Mouse (Mus musculus): ENCODE results near the gene Plgrkt.

Plgrkt gene

DNA sequence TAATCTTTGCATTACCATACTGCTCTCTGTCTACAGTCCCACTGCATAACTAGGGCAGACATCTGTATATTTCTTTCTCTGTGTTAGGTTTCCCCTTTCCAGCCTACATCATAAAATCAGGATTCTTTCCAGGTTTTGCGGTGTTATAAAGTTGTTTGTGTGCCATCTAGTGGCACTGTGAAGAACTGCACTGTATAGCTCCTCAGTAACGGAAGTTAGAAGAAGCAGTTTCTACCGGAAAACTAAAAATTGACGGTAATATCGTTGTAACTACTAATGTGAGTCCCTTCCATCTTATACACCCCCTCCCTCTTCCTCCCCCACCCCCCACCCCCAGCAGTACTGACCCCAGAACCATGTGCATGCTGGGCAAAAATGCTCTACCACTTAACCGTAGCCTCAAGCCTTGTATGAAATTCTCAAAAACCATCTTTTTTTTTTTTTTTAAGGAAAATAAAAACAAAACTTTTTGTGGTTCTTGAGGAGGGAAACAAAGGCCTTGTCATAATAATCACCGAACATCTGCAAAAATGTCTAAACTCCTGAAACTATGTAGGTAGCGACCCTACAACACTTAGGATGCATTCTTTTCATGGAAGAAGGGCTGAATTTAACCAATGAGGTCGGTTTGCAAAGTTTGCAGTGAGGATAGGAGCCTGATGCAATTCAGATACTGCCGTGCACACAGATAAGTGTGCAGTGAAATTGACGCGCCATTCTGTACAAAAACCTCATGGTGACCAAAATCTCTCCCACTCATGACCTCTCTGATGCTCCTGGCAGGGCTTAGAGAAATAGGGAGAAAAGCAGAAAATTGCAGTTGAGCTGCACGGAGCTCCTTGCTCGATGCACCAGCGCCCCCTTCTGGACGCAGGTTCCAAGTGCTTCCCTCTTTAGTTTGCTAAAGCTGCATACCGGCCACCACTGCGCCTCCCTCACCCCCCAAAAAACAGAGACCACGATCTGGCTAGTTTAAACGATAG lies 12.0 kb downstream of the Plgrkt start:
- DNase-seq (ENCODE audit: low spot score in 2 of 2): peak; percentile 77 to 84

GRCm38 (mm10) chr19:29350991-29351390 lies 16.2 kb downstream of the Plgrkt start:
- no peak for DNase-seq (ENCODE audit: low spot score in 2 of 2)

GRCm38 (mm10) chr19:29345636-29346035 lies 21.6 kb downstream of the Plgrkt start:
- no peak for DNase-seq (ENCODE audit: low spot score in 2 of 2)

DNA sequence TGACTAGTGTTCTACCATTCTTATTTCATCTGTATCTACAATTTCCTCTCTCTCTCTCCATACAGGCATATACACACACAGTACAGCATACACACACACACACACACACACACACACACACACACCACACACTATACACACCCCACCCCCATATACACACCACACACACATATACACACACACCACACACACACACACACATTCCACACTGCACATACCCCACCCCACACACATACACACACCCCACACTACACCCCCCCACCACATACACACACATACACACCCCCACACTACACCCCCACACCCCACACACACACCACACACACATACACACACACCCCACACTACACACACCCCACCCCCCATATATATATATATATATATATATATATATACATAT lies 22.3 kb downstream of the Plgrkt start:
- no peak for DNase-seq (ENCODE audit: low spot score in 2 of 2)

GRCm38 (mm10) chr19:29342281-29342680 lies 24.9 kb downstream of the Plgrkt start:
- no peak for DNase-seq (ENCODE audit: low spot score in 2 of 2)

DNA sequence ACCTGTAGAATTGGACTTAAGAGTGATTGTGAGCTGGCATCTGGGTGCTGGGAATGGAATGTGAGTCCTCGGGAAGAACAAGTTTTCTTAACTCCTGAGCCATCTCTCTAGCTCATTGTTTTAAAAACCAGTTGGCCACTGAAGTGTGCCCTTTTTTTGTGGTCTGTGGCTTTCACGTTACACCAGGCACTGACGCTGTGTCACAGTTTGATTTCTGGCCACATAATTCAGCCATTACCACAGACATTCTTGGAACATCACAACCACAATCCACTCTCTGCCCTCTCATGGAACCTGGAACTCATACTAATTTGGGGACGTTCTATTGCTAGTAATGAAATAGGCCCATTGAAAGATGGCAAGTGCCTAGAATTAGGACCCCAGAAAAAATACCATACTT lies 26.2 kb downstream of the Plgrkt start:
- no peak for DNase-seq (ENCODE audit: low spot score in 2 of 2)

DNA sequence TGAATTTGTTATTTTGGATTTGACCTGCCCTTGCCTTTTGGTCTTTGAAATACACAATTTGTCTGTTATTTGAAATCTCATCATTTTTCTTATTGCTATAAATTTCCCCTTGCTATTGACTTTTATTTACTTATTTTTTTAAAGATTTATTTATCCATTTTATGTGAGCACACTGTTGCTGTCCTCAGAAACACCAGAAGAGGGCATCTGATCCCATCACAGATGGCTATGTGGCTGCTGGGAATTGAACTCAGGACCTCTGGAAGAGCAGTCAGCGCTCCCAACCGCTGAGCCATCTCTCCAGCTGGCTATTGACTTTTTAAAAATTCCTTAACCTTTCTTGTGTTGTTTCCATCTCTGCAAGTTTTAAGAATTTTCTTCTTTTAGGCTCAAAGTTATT lies 30.6 kb downstream of the Plgrkt start:
- no peak for DNase-seq (ENCODE audit: low spot score in 2 of 2)

- no peak for DNase-seq (ENCODE audit: low spot score in 2 of 2)
Observed at GRCm38 (mm10) chr19:29334068-29334745, 33.0 kb downstream of the Plgrkt start, which contains the start of gene Rln1. Gene Rln1 (minus strand): TSS chr19:29334670.

DNA sequence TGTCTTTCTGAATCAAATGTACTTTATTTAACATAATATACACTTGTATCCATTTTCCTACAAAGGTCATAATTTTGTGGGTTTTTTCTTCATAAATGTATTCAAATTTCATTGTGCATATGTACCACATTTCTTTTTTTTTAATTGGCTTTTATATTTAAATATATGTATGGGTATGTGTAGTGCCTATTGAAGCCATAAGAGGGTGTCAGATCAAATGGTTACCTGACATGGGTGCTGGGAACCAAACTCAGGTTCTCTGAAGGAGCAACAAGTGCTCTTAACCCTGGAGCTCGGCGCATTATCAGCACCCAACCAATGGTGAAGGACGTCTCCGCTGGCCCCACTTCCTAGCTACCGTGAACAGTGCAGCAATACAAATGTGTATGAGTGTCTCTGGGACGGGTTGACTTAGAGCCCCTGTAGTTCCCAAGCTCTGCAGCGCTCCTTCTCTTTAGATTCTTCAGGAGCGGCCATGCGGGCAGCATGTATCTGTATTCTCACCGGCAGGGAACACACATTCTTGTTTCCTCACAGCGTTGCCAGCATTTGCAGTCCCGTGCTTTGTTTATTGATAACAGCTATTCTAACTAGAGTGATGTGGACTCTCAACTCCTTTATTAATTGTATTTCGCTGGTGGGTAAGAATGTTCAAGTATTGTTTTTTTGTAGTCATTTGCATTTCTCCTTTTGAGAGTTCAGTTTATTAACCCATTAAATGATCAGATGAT lies 40.2 kb downstream of the Plgrkt start:
- DNase-seq (ENCODE audit: low spot score in 2 of 2): no peak

DNA sequence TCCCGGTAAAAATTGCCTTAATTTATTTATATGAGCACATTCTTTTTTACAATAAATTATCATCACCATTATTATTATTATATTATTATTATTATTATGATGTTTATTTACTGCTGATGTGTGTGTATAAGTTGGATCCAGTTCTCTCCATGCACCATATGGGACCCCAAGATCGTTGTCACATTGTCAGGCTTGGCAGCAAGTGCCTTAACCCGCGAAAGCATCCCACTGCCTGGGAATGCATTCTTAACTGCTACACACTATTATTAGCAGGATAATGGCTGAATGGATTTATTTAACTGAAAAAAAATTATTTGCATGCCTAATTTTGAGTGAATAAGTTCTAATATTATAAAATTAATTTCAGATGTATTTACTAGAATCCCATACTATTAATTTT lies 40.8 kb downstream of the Plgrkt start:
- no peak for DNase-seq (ENCODE audit: low spot score in 2 of 2)

- DNase-seq (ENCODE audit: low spot score in 2 of 2): no peak
Observed at GRCm38 (mm10) chr19:29325852-29326180, 41.4 kb downstream of the Plgrkt start.

- no peak for DNase-seq (ENCODE audit: low spot score in 2 of 2)
Observed at GRCm38 (mm10) chr19:29325053-29325851, 41.9 kb downstream of the Plgrkt start, which contains the start of gene Insl6. Gene Insl6 (minus strand): TSS chr19:29325356.

DNA sequence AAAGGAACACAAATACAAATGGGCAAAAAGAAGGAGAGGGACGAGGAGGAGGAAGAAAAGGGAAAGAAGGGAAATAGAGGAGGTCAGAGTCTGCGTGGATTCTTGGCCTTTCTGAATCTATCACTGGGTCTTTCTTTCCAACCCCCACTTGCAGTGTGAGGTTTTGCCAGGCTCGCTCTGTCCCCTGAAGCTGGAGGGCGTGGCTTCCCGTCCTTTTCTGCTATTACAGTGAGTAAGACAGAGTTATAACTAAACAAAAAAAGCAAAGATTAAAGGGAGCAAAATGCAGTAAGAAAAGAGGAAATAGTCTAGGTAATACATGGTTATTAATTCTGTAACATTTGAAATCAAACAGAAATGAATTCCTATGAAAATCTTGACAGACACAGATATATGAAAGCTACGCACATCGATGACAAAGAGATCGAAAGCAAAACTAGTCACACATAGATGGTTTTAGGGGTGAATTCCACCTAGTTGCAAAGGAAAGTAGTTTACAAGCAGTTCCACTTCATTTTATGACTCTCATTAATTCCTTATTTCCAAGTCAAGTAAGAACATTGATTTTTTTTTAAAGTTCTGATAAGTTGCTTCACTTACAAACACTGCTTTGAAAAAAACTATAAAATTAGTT lies 43.7 kb downstream of the Plgrkt start:
- DNase-seq (ENCODE audit: low spot score in 2 of 2): no peak

GRCm38 (mm10) chr19:29312661-29313060 lies 54.5 kb downstream of the Plgrkt start:
- no peak for DNase-seq (ENCODE audit: low spot score in 2 of 2)

GRCm38 (mm10) chr19:29311791-29312190 lies 55.4 kb downstream of the Plgrkt start:
- no peak for DNase-seq (ENCODE audit: low spot score in 2 of 2)

- no peak for DNase-seq (ENCODE audit: low spot score in 2 of 2)
Observed at GRCm38 (mm10) chr19:29308832-29309231, 58.4 kb downstream of the Plgrkt start.

- DNase-seq (ENCODE audit: low spot score in 2 of 2): no peak
Observed at GRCm38 (mm10) chr19:29302119-29302518, 65.1 kb downstream of the Plgrkt start.

GRCm38 (mm10) chr19:29300919-29301318 lies 66.3 kb downstream of the Plgrkt start:
- no peak for DNase-seq (ENCODE audit: low spot score in 2 of 2)

Measured in frontal cortex, postnatal 25 days (tissue).